Mouse (Mus musculus): Measurements from ENCODE around the gene Retsat. TPM values are rescaled to one million over a fixed set of nuclear protein-coding genes. Genes with fewer than 3 reads are reported as not detected.
A peak's percentile ranks its signal among the peaks of the same experiment; 100 is the strongest.

Gene Retsat
- polyA plus RNA-seq, 1 experiment from 2014 or later: 54.1 TPM

DNA sequence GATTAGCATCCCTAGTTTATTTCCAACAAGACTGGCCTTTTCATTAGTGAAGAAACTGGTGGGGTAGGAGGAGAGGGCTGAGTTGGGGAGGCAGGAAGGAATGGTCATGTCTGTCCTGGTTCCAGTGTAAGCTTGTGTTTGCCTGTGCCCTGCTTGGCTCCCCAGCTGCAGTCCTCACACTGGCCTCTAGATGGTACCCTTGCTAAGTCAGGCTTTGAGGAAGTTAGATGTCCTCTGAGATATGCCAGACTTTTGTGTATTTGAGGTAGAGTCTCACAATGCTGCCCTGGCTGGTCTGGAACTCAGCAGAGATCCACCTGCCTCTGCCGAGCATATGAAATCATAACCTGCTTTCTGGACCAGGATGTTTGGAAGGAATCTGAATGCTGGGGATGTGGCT is 3.5 kb downstream of the Retsat start:
- no peak overlapping the region for H3K4me3 ChIP-seq (ENCODE audit: low read depth, low read length)
- H3K36me3 ChIP-seq (ENCODE audit: control insufficient read depth, insufficient read depth, low read length): peaks cover 12% of the 10 kb centered on the region; the same call in 1 of the 2 replicates
- H3K9ac ChIP-seq (ENCODE audit: low read length): no peak overlapping the region
- no peak overlapping the region for H3K4me2 ChIP-seq (replicated peaks; ENCODE audit: low read depth)
- ATAC-seq (ENCODE audit: low FRiP score, low TSS enrichment): peak; percentile 59
- TF ChIP-seq EP300 (optimal IDR thresholded peaks at IDR 0.05): no peak
- TF ChIP-seq CTCF (IDR thresholded peaks at IDR 0.05; ENCODE audit: low read depth): peak; percentile 94
- WGBS: 24% methylated on average over 1 of the region's 1 CpGs
- no peaks in the 10 kb centered on the region for H3K9me3 ChIP-seq (ENCODE audit: control insufficient read depth, low read length)
- H3K27ac ChIP-seq (replicated peaks): no peak overlapping the region
- peak; percentile 90 for DNase-seq (ENCODE audit: low spot score)
- no peaks in the 10 kb centered on the region for H3K27me3 ChIP-seq (ENCODE audit: control insufficient read depth, insufficient read depth, low read length)
- 0 out of 2 replicates have a peak, but pooled peaks cover 3% of the 10 kb centered on the region for H3K4me1 ChIP-seq (replicated peaks; ENCODE audit: control insufficient read depth, insufficient read depth)

DNA sequence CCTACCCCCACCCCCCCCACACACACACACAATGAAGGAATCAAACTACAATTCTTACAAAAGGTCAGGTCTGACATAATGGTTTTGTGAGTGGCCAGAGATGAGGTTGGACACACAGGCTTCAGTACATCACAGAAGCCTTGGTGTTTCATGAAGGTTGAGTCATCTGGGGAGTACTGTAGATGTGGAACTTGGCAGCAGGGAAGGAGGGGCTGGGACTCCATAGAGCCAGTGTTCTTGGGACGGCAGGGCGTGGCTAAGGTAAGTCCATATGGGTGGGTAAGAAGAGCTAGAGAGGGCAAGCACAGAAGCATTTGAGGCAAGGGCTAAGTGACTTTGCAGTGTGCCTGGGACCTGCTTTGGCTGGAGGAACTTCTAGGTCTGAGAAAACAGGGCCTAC is 5.8 kb downstream of the Retsat start:
- H3K36me3 ChIP-seq (ENCODE audit: control insufficient read depth, insufficient read depth, low read length): peaks cover 12% of the 10 kb centered on the region; the same call in 1 of the 2 replicates
- peak; percentile 82 for ATAC-seq (ENCODE audit: low FRiP score, low TSS enrichment)
- no peak overlapping the region; the same call in 1 of the 2 replicates for H3K27ac ChIP-seq (replicated peaks)
- WGBS: 53% methylated on average over 2 of the region's 2 CpGs
- no peak for TF ChIP-seq CTCF (IDR thresholded peaks at IDR 0.05; ENCODE audit: low read depth)
- TF ChIP-seq EP300 (optimal IDR thresholded peaks at IDR 0.05): no peak
- 0 out of 2 replicates have a peak, but pooled peaks cover 2% of the 10 kb centered on the region for H3K4me1 ChIP-seq (replicated peaks; ENCODE audit: control insufficient read depth, insufficient read depth)
- H3K4me2 ChIP-seq (replicated peaks; ENCODE audit: low read depth): no peak overlapping the region
- no peak overlapping the region for H3K4me3 ChIP-seq (ENCODE audit: low read depth, low read length)
- no peaks in the 10 kb centered on the region for H3K9me3 ChIP-seq (ENCODE audit: control insufficient read depth, low read length)
- no peak overlapping the region for H3K9ac ChIP-seq (ENCODE audit: low read length)
- peak; percentile 73 for DNase-seq (ENCODE audit: low spot score)
- no peaks in the 10 kb centered on the region for H3K27me3 ChIP-seq (ENCODE audit: control insufficient read depth, insufficient read depth, low read length)

DNA sequence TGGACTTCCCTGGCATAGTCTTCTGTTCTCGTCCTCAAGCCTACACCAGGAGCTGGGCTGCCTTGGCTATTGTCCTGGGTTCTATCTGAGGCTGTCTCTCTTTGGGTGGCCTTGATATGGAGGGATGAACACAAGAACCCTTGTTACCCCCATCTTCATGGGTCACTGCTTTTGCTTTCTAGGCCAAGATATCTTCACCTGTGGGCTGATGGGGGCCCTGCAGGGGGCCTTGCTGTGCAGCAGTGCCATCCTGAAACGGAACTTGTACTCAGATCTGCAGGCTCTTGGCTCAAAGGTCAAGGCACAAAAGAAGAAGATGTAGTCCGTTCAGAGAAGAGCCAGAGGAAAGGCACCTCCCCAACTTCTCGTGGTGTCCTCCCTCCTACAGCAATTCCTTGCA is 8.8 kb downstream of the Retsat start:
- H3K36me3 ChIP-seq (ENCODE audit: control insufficient read depth, insufficient read depth, low read length): peaks cover 14% of the 10 kb centered on the region; the same call in 1 of the 2 replicates
- WGBS: 90% methylated on average over 4 of the region's 4 CpGs

DNA sequence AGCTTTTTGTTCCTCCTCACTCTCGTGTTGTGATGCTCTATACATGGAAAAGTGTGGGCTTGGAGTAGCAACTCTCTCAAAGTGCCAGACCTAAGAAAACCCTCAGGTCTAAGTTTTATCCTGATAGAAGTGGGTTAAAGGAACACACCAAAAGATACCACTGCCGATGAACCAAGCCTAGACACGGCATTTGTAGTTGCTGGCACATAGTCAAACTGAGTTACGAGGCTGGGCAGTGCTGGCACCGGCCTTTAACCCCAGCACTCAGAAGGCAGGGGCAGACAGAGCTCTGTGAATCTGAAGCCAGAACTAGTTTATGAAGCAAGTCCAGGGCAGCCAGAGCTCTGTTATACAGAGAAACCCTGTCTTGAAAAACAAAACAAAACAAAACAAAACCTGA is 9.4 kb downstream of the Retsat start:
- ATAC-seq (ENCODE audit: low FRiP score, low TSS enrichment): no peak
- Histone ChIP-seq H3K27me3 (ENCODE audit: control insufficient read depth, insufficient read depth, low read length) (no peaks in the 10 kb centered on the region), H3K4me2 (replicated peaks; ENCODE audit: low read depth) (no peak overlapping the region), H3K36me3 (ENCODE audit: control insufficient read depth, insufficient read depth, low read length) (peaks cover 14% of the 10 kb centered on the region; the same call in 1 of the 2 replicates), H3K4me1 (replicated peaks; ENCODE audit: control insufficient read depth, insufficient read depth) (no peaks in the 10 kb centered on the region), H3K27ac (replicated peaks) (no peak overlapping the region), H3K9ac (ENCODE audit: low read length) (no peak overlapping the region), H3K4me3 (ENCODE audit: low read depth, low read length) (no peak overlapping the region), H3K9me3 (ENCODE audit: control insufficient read depth, low read length) (no peaks in the 10 kb centered on the region)
- WGBS: 80% methylated on average over 5 of the region's 5 CpGs
- TF ChIP-seq CTCF (IDR thresholded peaks at IDR 0.05; ENCODE audit: low read depth) (no peak), EP300 (optimal IDR thresholded peaks at IDR 0.05) (no peak)
- DNase-seq (ENCODE audit: low spot score): no peak

More for the DNA sequence above, 8.8 kb downstream of the Retsat start:
- TF ChIP-seq EP300 (optimal IDR thresholded peaks at IDR 0.05): no peak
- TF ChIP-seq CTCF (IDR thresholded peaks at IDR 0.05; ENCODE audit: low read depth): no peak
- no peak overlapping the region for H3K27ac ChIP-seq (replicated peaks)
- ATAC-seq (ENCODE audit: low FRiP score, low TSS enrichment) (no peak), DNase-seq (ENCODE audit: low spot score) (no peak)
- H3K27me3 ChIP-seq (ENCODE audit: control insufficient read depth, insufficient read depth, low read length): no peaks in the 10 kb centered on the region
- no peak overlapping the region for H3K9ac ChIP-seq (ENCODE audit: low read length)
- H3K4me2 ChIP-seq (replicated peaks; ENCODE audit: low read depth): no peak overlapping the region
- H3K4me1 ChIP-seq (replicated peaks; ENCODE audit: control insufficient read depth, insufficient read depth): no peaks in the 10 kb centered on the region
- no peak overlapping the region for H3K4me3 ChIP-seq (ENCODE audit: low read depth, low read length)
- H3K9me3 ChIP-seq (ENCODE audit: control insufficient read depth, low read length): no peaks in the 10 kb centered on the region

DNA sequence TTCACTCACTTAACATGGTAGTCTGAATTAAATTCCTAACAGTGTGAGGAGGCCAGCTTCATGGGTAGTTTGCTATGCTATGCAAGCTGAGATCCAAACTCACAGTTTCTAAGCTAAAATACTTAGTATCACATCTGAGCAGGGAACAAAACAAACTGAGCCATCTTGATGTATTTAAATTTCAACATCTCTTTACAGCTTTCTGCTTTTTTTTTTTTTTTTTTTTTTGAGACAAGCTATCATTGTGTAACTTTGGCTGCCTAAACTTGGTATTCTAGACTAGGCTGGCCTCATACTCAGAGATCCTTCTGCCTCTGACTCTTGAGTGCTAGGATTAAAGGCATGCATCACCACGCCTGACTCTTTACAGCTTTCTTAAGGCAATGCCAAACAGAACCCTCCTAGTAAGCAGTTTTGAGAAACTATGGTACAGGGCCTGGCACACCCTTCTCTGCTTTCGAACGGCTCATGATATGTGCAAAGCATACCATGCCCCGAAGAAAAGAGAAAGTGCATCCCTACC is 10.4 kb downstream of the Retsat start:
- Histone ChIP-seq H3K4me1 (replicated peaks; ENCODE audit: control insufficient read depth, insufficient read depth) (no peaks in the 10 kb centered on the region), H3K4me3 (ENCODE audit: low read depth, low read length) (no peak overlapping the region), H3K9me3 (ENCODE audit: control insufficient read depth, low read length) (no peaks in the 10 kb centered on the region), H3K9ac (ENCODE audit: low read length) (no peak overlapping the region), H3K36me3 (ENCODE audit: control insufficient read depth, insufficient read depth, low read length) (peaks cover 14% of the 10 kb centered on the region; the same call in 1 of the 2 replicates), H3K4me2 (replicated peaks; ENCODE audit: low read depth) (no peak overlapping the region), H3K27me3 (ENCODE audit: control insufficient read depth, insufficient read depth, low read length) (no peaks in the 10 kb centered on the region), H3K27ac (replicated peaks) (no peak overlapping the region)
- ATAC-seq (ENCODE audit: low FRiP score, low TSS enrichment) (no peak), DNase-seq (ENCODE audit: low spot score) (no peak)
- 67% methylated on average over 4 of the region's 4 CpGs for WGBS
- TF ChIP-seq CTCF (IDR thresholded peaks at IDR 0.05; ENCODE audit: low read depth): no peak
- no peak for TF ChIP-seq EP300 (optimal IDR thresholded peaks at IDR 0.05)

DNA sequence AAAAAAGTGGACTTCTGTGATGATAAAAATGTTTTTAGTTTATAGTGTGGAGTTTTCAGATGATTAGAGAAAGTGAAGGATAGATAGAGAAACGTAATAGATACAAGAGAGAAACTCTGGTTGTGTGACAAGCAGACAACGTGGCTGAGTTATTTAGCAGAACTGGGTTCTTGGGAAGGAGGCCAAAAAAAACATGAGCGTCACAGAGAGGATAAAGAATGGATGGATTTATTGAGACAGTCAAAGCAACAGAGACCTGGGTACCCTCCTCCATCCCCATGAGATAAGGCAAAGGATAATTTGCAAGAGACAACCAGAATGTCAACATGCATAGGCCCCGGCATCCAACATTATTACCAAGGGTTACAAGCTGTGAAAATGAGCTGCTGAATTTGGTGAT is 12.0 kb downstream of the Retsat start:
- WGBS: 56% methylated on average over 4 of the region's 4 CpGs
- no peak for DNase-seq (ENCODE audit: low spot score)
- no peak overlapping the region for H3K4me3 ChIP-seq (ENCODE audit: low read depth, low read length)
- no peak for TF ChIP-seq EP300 (optimal IDR thresholded peaks at IDR 0.05)
- no peak for TF ChIP-seq CTCF (IDR thresholded peaks at IDR 0.05; ENCODE audit: low read depth)
- peaks cover 2% of the 10 kb centered on the region for H3K4me1 ChIP-seq (replicated peaks; ENCODE audit: control insufficient read depth, insufficient read depth)
- H3K9ac ChIP-seq (ENCODE audit: low read length): no peak overlapping the region
- ATAC-seq (ENCODE audit: low FRiP score, low TSS enrichment): no peak
- no peak overlapping the region for H3K27ac ChIP-seq (replicated peaks)
- H3K4me2 ChIP-seq (replicated peaks; ENCODE audit: low read depth): no peak overlapping the region
- no peaks in the 10 kb centered on the region for H3K9me3 ChIP-seq (ENCODE audit: control insufficient read depth, low read length)
- peaks cover 9% of the 10 kb centered on the region; the same call in 1 of the 2 replicates for H3K36me3 ChIP-seq (ENCODE audit: control insufficient read depth, insufficient read depth, low read length)
- H3K27me3 ChIP-seq (ENCODE audit: control insufficient read depth, insufficient read depth, low read length): no peaks in the 10 kb centered on the region

Data from stomach, postnatal 0 days (tissue).